Mouse (Mus musculus) heart, adult 2 months (tissue): Measurements from ENCODE around the gene Pitpnc1. TPM values are rescaled to one million over a fixed set of nuclear protein-coding genes. Genes with fewer than 3 reads are reported as not detected.

ENCODE experiments used
- DNase-seq, 2 experiments: peaks; one replicate each; pipeline ENCODE4 v3.0.0; 2021
- H3K27ac ChIP-seq: fragments of 200-600 bp; 2 replicates; pipeline ENCODE4 v1.8.1; 2022
- H3K27me3 ChIP-seq: fragments of 200-500 bp; 2 replicates; pipeline ENCODE4 v1.6.1; 2012; ENCODE audit warnings: mild to moderate bottlenecking, low read length, inconsistent platforms, mixed read lengths; ENCODE audit not compliant: control insufficient read depth, insufficient read depth
- H3K36me3 ChIP-seq: fragments of 200-500 bp; 2 replicates; pipeline ENCODE4 v1.6.1; 2012; ENCODE audit warnings: low read length, inconsistent platforms; ENCODE audit not compliant: control insufficient read depth, insufficient read depth
- H3K4me1 ChIP-seq: fragments of 200-500 bp; 2 replicates; pipeline ENCODE4 v1.6.1; 2011; ENCODE audit warnings: low read length; ENCODE audit not compliant: control insufficient read depth, insufficient read depth
- H3K4me3 ChIP-seq: fragments of 200-600 bp; 2 replicates; pipeline ENCODE4 v1.8.1; 2022
- H3K79me2 ChIP-seq: fragments of 200-500 bp; replicated peaks from 2 replicates; pipeline ENCODE4 v1.6.1; 2012; ENCODE audit warnings: mild to moderate bottlenecking, inconsistent platforms, low read length, moderate library complexity, mixed read lengths; ENCODE audit not compliant: control insufficient read depth, insufficient read depth
- H3K9ac ChIP-seq: fragments of 200-500 bp; 2 replicates; pipeline ENCODE4 v1.6.1; 2012; ENCODE audit warnings: low read depth, mild to moderate bottlenecking, control low read depth, inconsistent platforms, low read length, mixed read lengths
- CTCF ChIP-seq: fragments of 200-600 bp; IDR thresholded peaks from 2 replicates; pipeline ENCODE4 v1.8.1; 2022; ENCODE audit warnings: antibody characterized with exemption, mild to moderate bottlenecking, moderate library complexity
- EP300 ChIP-seq: fragments of 200-500 bp; IDR thresholded peaks from 2 replicates; pipeline ENCODE4 v1.6.1; 2011; ENCODE audit warnings: low read depth, low read length, control low read depth; ENCODE audit not compliant: insufficient read depth
- POLR2A ChIP-seq: fragments of 200-500 bp; IDR thresholded peaks from 2 replicates; pipeline ENCODE4 v1.6.1; 2011; ENCODE audit warnings: mild to moderate bottlenecking, low read depth, low read length, control low read depth; ENCODE audit not compliant: insufficient read depth
- WGBS: fragments of 180-500 bp; shearing (Covaris S2); methylation state at CpG from one replicate; pipeline ENCODE4 v1.1.7; 2018; 5-methylcytosine and 5-hydroxymethylcytosine counted together
- intact Hi-C: fragments of 180-260 bp; cut with DNase I; formaldehyde crosslinking; loops from one replicate; pipeline ENCODE4 v1.15.1; 2025
- polyA plus RNA-seq: library from polyadenylated mRNA; depleted of rRNA; stranded (reverse); fragments of >200 nt; gene quantifications from 2 replicates; pipeline ENCODE4 v1.2.3, GENCODE M21; 2012
- total RNA-seq, 2 experiments: library from RNA; stranded (reverse); gene quantifications; 2 replicates each; pipeline ENCODE4 v1.2.3; 2021

The Pitpnc1 gene
- total and polyA plus RNA-seq, 3 experiments: 22.7 to 68.1 (median 66.4) TPM

DNA sequence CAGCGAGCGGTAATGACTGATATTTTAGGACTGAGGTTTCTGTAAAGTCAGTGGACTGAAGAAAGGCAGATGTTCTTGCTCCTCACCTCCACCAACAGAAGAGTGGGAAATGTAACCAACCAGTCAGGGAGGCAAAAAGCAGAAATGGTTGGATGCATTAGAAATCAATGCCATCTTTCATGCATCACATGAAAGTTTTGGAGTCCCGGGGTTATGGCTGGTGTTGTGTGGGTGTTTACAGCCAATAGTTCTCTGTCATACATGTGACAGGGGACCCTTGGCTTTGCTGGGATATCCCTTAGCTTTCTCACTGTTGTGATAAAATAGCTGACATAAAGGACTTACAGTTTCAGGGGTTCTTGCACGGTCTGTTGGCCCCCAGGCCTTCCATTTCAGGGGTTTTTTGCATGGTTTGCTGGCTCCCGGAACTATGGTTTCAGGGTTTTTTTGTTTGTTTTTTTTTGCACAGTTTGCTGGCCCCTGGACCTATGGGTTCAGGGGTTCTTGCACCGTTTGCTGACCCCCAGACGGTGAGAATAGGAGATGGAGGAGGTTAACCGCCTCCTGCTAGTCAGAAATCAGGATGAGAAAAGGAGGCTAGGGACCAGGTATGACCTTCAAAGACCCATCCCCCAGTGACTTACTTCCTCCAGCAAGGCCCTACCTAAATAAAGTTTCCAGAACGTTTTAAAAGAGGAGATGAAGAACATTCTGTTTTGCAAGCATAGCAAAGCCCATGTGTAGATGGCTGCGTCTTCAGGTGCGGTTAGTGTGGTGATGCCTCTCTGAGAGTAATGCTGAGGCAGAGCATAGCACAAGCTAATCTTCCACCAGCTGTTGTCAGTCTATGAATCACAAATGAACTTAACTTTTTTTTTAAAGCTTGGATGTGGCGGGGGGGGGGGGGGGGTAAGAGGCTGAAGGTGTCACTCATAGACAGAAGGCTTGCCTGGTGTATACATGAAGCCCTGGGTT is 27.1 kb downstream of the Pitpnc1 start:
- no peak overlapping the region for H3K4me3 ChIP-seq
- WGBS: 89% methylated on average over 12 of the region's 12 CpGs

DNA sequence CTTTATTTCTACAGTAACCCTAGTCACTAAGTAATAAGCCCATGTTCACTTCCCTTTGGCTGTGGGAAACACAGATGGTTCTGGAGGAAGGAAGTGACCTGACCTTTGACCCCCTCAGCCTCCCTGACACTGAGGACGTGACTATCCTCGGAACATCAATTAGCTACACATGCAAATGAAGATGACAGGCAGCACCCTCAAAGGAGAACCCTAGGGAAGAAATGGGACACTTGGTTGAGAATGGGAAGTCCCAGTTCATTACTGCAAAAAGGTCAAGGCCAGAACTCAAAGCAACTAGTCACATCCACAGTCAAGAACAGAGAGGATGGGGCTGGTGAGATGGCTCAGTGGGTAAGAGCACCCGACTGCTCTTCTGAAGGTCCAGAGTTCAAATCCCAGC is 29.4 kb downstream of the Pitpnc1 start:
- WGBS: 54% methylated on average over 3 of the region's 3 CpGs
- intact Hi-C loops: no loop called here
- peaks cover 9% of the 10 kb centered on the region for H3K4me1 ChIP-seq
- no peak overlapping the region for H3K27ac ChIP-seq
- DNase-seq: no peak
- TF ChIP-seq EP300 (no peak), POLR2A (no peak), CTCF (no peak)
- H3K9ac ChIP-seq: no peak overlapping the region
- H3K79me2 ChIP-seq: peaks cover 4% of the 10 kb centered on the region
- H3K27me3 ChIP-seq: no peaks in the 10 kb centered on the region
- peaks cover 9% of the 10 kb centered on the region for H3K36me3 ChIP-seq
- H3K4me3 ChIP-seq: no peak overlapping the region

More for the DNA sequence above, 27.1 kb downstream of the Pitpnc1 start:
- TF ChIP-seq EP300 (no peak), CTCF (no peak), POLR2A (no peak)
- Histone ChIP-seq H3K4me1 (peaks cover 13% of the 10 kb centered on the region), H3K36me3 (peaks cover 7% of the 10 kb centered on the region), H3K27ac (no peak overlapping the region), H3K79me2 (peaks cover 2% of the 10 kb centered on the region; the same call in 1 of the 2 replicates), H3K9ac (no peak overlapping the region), H3K27me3 (no peaks in the 10 kb centered on the region)
- intact Hi-C loops: loop anchor here (2.0 kb wide), 1 partner anchor 15 kb away; no protein-coding TSS in a partner anchor
- DNase-seq: no peak

GRCm38 (mm10) chr11:107438140-107438539 is 32.4 kb downstream of the Pitpnc1 start:
- TF ChIP-seq CTCF (peak; percentile 45), POLR2A (no peak), EP300 (no peak)
- Histone ChIP-seq H3K4me3 (no peak overlapping the region), H3K27ac (peak overlapping the region; percentile 23; the same call in 1 of the 2 replicates), H3K79me2 (peaks cover 5% of the 10 kb centered on the region), H3K27me3 (no peaks in the 10 kb centered on the region), H3K36me3 (peaks cover 8% of the 10 kb centered on the region), H3K4me1 (peaks cover 7% of the 10 kb centered on the region), H3K9ac (no peak overlapping the region)
- DNase-seq: no peak
- 56% methylated on average over 3 of the region's 3 CpGs for WGBS
- intact Hi-C loops: no loop called here

GRCm38 (mm10) chr11:107437723-107438122 is 32.8 kb downstream of the Pitpnc1 start:
- Histone ChIP-seq H3K4me1 (peaks cover 7% of the 10 kb centered on the region), H3K4me3 (no peak overlapping the region), H3K27ac (peak overlapping the region; percentile 23; the same call in 1 of the 2 replicates), H3K9ac (no peak overlapping the region), H3K79me2 (peaks cover 5% of the 10 kb centered on the region), H3K36me3 (peaks cover 8% of the 10 kb centered on the region), H3K27me3 (no peaks in the 10 kb centered on the region)
- WGBS: 14% methylated on average over 4 of the region's 4 CpGs
- DNase-seq: no peak
- intact Hi-C loops: no loop called here
- TF ChIP-seq CTCF (no peak), EP300 (no peak), POLR2A (no peak)

DNA sequence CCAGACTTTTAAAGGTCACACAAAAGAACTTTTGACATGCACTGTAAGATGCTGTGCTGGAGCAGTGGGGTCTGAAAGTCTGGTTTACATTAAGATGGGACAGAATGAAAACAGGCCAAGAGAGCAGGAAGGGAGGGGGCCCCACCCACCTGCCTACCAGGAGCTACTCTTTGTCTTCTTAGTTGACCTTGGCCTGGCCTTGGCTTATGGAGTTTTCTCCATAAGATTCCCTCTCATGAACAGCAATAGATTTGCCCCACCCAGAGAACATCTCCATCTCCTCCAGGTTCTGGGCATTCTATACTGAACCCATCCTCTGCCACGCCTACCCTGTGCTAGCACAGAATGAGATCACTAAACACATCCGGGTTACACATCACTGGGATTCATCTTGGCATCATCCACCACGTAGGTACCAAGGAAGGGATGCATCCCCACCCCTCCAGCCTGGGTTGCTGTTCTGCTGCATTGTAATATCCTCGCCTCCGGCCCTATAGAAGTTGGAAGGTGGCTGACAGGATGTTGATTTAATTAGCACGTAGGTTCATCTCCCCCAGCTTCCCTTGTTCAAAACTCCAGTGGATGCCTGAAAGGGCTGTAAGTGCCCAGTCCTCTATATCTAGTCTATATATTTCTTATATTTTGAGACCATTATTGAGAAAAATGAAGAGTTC is 34.6 kb downstream of the Pitpnc1 start:
- TF ChIP-seq EP300 (no peak), CTCF (no peak), POLR2A (no peak)
- Histone ChIP-seq H3K27ac (no peak overlapping the region), H3K9ac (no peak overlapping the region), H3K79me2 (peaks cover 5% of the 10 kb centered on the region; the same call in 1 of the 2 replicates), H3K4me3 (no peak overlapping the region), H3K36me3 (peaks cover 8% of the 10 kb centered on the region), H3K4me1 (peaks cover 7% of the 10 kb centered on the region), H3K27me3 (no peaks in the 10 kb centered on the region)
- intact Hi-C loops: no loop called here
- DNase-seq: no peak
- 70% methylated on average over 6 of the region's 6 CpGs for WGBS
